Mouse (Mus musculus) neural tube, embryonic 14.5 days (tissue): ENCODE results near the gene Pdss2. TPM values are rescaled to one million over a fixed set of nuclear protein-coding genes. Genes with fewer than 3 reads are reported as not detected.

Experiments
- ATAC-seq: fragments of 200-750 bp; cut with Nextera tagmentation; 2 replicates; pipeline ENCODE4 v1.8.0; 2017; ENCODE audit warnings: low read depth, mild to moderate bottlenecking, moderate TSS enrichment, moderate library complexity
- H3K27ac ChIP-seq: fragments of 300-500 bp; sonication (generic); 2 replicates; pipeline ENCODE4 v1.5.1; 2014; ENCODE audit warnings: low read depth, mild to moderate bottlenecking, control low read depth, low read length, moderate library complexity, mixed read lengths
- H3K27me3 ChIP-seq: fragments of 300-500 bp; sonication (generic); 2 replicates; pipeline ENCODE4 v1.6.1; 2014; ENCODE audit warnings: low read length; ENCODE audit not compliant: control insufficient read depth, insufficient read depth
- H3K36me3 ChIP-seq: fragments of 300-500 bp; sonication (generic); 2 replicates; pipeline ENCODE4 v1.6.1; 2014; ENCODE audit warnings: low read length, mixed read lengths; ENCODE audit not compliant: control insufficient read depth, insufficient read depth
- H3K4me1 ChIP-seq: fragments of 300-500 bp; sonication (generic); 2 replicates; pipeline ENCODE4 v1.6.1; 2014; ENCODE audit warnings: low read length; ENCODE audit not compliant: control insufficient read depth, insufficient read depth
- H3K4me2 ChIP-seq: fragments of 300-500 bp; sonication (generic); 2 replicates; pipeline ENCODE4 v1.6.1; 2014; ENCODE audit warnings: mild to moderate bottlenecking, low read depth, low read length, control low read depth
- H3K4me3 ChIP-seq: fragments of 300-500 bp; sonication (generic); 2 replicates; pipeline ENCODE4 v1.5.1; 2014; ENCODE audit warnings: low read depth, low read length, control low read depth, mixed read lengths
- H3K9ac ChIP-seq: fragments of 300-500 bp; sonication (generic); replicated peaks from 2 replicates; pipeline ENCODE4 v1.6.1; 2014; ENCODE audit warnings: low read depth, mild to moderate bottlenecking, control low read depth, low read length, mixed read lengths
- H3K9me3 ChIP-seq: fragments of 300-500 bp; sonication (generic); 2 replicates; pipeline ENCODE4 v1.6.1; 2016; ENCODE audit warnings: low read length; ENCODE audit not compliant: control insufficient read depth
- WGBS: fragments of 180-500 bp; shearing (Covaris S2); extraction: QIAGEN DNeasy Blood & Tissue Kit; methylation state at CpG from one replicate; pipeline ENCODE4 v1.1.7; 2014; 5-methylcytosine and 5-hydroxymethylcytosine counted together
- polyA plus RNA-seq: library from polyadenylated mRNA; unstranded; fragments of >200 nt; fragmentation: Nextera tagmentation; extraction: Ambion mirVana; gene quantifications from 2 replicates; pipeline ENCODE4 v1.2.1, GENCODE M21; 2014

The Pdss2 gene
- polyA plus RNA-seq, 1 experiment from 2014 or later: 17.3 TPM

- no peak overlapping the region; the same call in 1 of the 2 replicates for H3K27ac ChIP-seq
- H3K4me2 ChIP-seq: no peak overlapping the region
- no peaks in the 10 kb centered on the region for H3K27me3 ChIP-seq
- H3K9ac ChIP-seq: no peak overlapping the region
- peaks cover 21% of the 10 kb centered on the region for H3K4me1 ChIP-seq
- no peak overlapping the region for H3K4me3 ChIP-seq
- no peaks in the 10 kb centered on the region for H3K9me3 ChIP-seq
- ATAC-seq: no peak
- H3K36me3 ChIP-seq: no peaks in the 10 kb centered on the region
- WGBS: 50% methylated on average over 4 of the region's 4 CpGs
Measured at GRCm38 (mm10) chr10:43330691-43331090, 109.4 kb downstream of the Pdss2 start.

- Histone ChIP-seq H3K36me3 (no peaks in the 10 kb centered on the region), H3K4me1 (peaks cover 21% of the 10 kb centered on the region), H3K9ac (no peak overlapping the region; the same call in 1 of the 2 replicates), H3K27me3 (no peaks in the 10 kb centered on the region), H3K9me3 (no peaks in the 10 kb centered on the region), H3K4me3 (no peak overlapping the region), H3K27ac (peak overlapping the region; percentile 60), H3K4me2 (0 out of 2 replicates have a peak overlapping the region, but pooled peaks have one; percentile 17)
- ATAC-seq: peak; percentile 92
- WGBS: 14% methylated on average over 15 of the region's 15 CpGs
Measured at GRCm38 (mm10) chr10:43331931-43332701, 110.8 kb downstream of the Pdss2 start.

DNA sequence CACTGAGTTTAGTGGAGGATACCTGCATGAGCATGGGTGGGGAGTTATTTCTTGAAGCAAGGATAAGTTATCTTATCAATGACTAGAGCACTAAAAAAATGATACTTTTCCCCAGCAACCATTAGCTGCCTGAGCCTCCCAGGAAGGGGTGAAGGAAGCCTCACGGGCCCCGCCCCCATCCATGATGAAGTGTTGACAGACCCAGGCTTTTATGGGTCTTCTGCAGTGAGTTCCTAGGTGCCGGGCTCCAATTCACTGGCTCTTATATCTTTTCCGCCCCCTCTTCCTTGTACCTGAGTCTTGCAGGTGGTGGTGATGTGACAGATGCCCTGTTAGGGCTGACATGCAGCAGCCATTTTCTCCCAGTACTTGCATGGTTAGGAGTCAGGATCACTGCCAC lies 114.6 kb downstream of the Pdss2 start:
- no peak for ATAC-seq
- Histone ChIP-seq H3K27me3 (no peaks in the 10 kb centered on the region), H3K9me3 (no peaks in the 10 kb centered on the region), H3K9ac (no peak overlapping the region), H3K4me1 (peaks cover 21% of the 10 kb centered on the region), H3K36me3 (no peaks in the 10 kb centered on the region), H3K4me2 (no peak overlapping the region), H3K27ac (no peak overlapping the region), H3K4me3 (no peak overlapping the region)
- 64% methylated on average over 4 of the region's 4 CpGs for WGBS

GRCm38 (mm10) chr10:43337110-43337509 lies 115.8 kb downstream of the Pdss2 start:
- H3K27me3 ChIP-seq: no peaks in the 10 kb centered on the region
- no peak overlapping the region for H3K4me3 ChIP-seq
- 93% methylated on average over 2 of the region's 2 CpGs for WGBS
- peaks cover 9% of the 10 kb centered on the region; the same call in 1 of the 2 replicates for H3K4me1 ChIP-seq
- H3K27ac ChIP-seq: no peak overlapping the region
- H3K9ac ChIP-seq: no peak overlapping the region
- no peak overlapping the region for H3K4me2 ChIP-seq
- H3K9me3 ChIP-seq: no peaks in the 10 kb centered on the region
- no peak for ATAC-seq
- H3K36me3 ChIP-seq: no peaks in the 10 kb centered on the region

- ATAC-seq: no peak
- Histone ChIP-seq H3K4me2 (no peak overlapping the region), H3K4me1 (no peaks in the 10 kb centered on the region), H3K27ac (no peak overlapping the region), H3K9me3 (no peaks in the 10 kb centered on the region), H3K27me3 (no peaks in the 10 kb centered on the region), H3K4me3 (no peak overlapping the region), H3K9ac (no peak overlapping the region), H3K36me3 (no peaks in the 10 kb centered on the region)
- 68% methylated on average over 10 of the region's 10 CpGs for WGBS
Measured at GRCm38 (mm10) chr10:43339811-43340210, 118.5 kb downstream of the Pdss2 start.

GRCm38 (mm10) chr10:43349718-43350117 lies 128.4 kb downstream of the Pdss2 start:
- Histone ChIP-seq H3K36me3 (no peaks in the 10 kb centered on the region), H3K27ac (no peak overlapping the region), H3K9me3 (no peaks in the 10 kb centered on the region), H3K4me3 (no peak overlapping the region), H3K4me1 (no peaks in the 10 kb centered on the region), H3K27me3 (no peaks in the 10 kb centered on the region), H3K4me2 (no peak overlapping the region), H3K9ac (no peak overlapping the region)
- WGBS: 55% methylated on average over 2 of the region's 2 CpGs
- ATAC-seq: no peak

GRCm38 (mm10) chr10:43357884-43358283 lies 136.6 kb downstream of the Pdss2 start:
- WGBS: 56% methylated on average over 4 of the region's 4 CpGs
- Histone ChIP-seq H3K9me3 (no peaks in the 10 kb centered on the region), H3K9ac (no peak overlapping the region), H3K4me2 (no peak overlapping the region), H3K27ac (no peak overlapping the region), H3K4me1 (no peaks in the 10 kb centered on the region), H3K4me3 (no peak overlapping the region), H3K27me3 (no peaks in the 10 kb centered on the region), H3K36me3 (no peaks in the 10 kb centered on the region)
- no peak for ATAC-seq

GRCm38 (mm10) chr10:43362947-43363346 lies 141.7 kb downstream of the Pdss2 start:
- Histone ChIP-seq H3K9me3 (no peaks in the 10 kb centered on the region), H3K4me2 (no peak overlapping the region), H3K27me3 (no peaks in the 10 kb centered on the region), H3K36me3 (no peaks in the 10 kb centered on the region), H3K4me1 (no peaks in the 10 kb centered on the region), H3K9ac (no peak overlapping the region), H3K4me3 (no peak overlapping the region), H3K27ac (no peak overlapping the region)
- WGBS: 94% methylated on average over 6 of the region's 6 CpGs
- ATAC-seq: no peak

DNA sequence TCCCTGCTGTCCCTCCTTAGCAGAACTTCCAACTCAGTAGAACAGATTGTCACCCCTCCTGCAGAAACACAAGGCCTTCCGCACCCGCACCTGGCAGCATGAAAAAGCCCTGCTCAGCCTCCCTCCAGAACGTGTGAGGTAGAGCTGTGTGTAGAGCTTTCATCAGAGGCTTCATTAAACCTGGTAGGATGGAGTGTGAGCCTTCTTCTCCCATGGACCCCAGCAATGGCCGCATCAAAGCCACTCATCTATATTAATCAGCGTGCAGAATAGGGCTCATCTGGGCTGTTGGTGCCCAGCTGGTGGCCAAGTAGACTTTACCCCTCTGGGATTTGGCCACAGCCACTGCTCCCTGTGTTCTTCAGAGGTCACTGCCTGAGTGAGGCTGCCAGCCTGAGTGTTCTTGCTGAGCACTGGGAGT lies 142.2 kb downstream of the Pdss2 start:
- Histone ChIP-seq H3K4me2 (no peak overlapping the region), H3K36me3 (no peaks in the 10 kb centered on the region), H3K27ac (no peak overlapping the region), H3K9ac (no peak overlapping the region), H3K9me3 (no peaks in the 10 kb centered on the region), H3K27me3 (no peaks in the 10 kb centered on the region), H3K4me3 (no peak overlapping the region), H3K4me1 (no peaks in the 10 kb centered on the region)
- ATAC-seq: no peak
- 79% methylated on average over 5 of the region's 5 CpGs for WGBS
